Mouse (Mus musculus) liver, embryonic 14.5 days (tissue): ENCODE measurements around the gene Hectd1. TPM values are rescaled to one million over a fixed set of nuclear protein-coding genes. Genes with fewer than 3 reads are reported as not detected.
A peak's percentile ranks its signal among the peaks of the same experiment; 100 is the strongest.

ENCODE experiments used
- ATAC-seq: fragments of 200-750 bp; cut with Nextera tagmentation; 2 replicates; pipeline ENCODE4 v1.8.0; 2017; ENCODE audit warnings: moderate number of reproducible peaks, mild to moderate bottlenecking, moderate library complexity; ENCODE audit not compliant: insufficient read depth
- DNase-seq, 3 experiments: peaks; one replicate each; pipeline ENCODE4 v3.0.0-alpha.2; 2012 to 2013; ENCODE audit warnings: low read depth in 3 of 3, low spot score in 3 of 3
- H3K27ac ChIP-seq: fragments of 300-500 bp; sonication (generic); 2 replicates; pipeline ENCODE4 v1.5.1; 2014; ENCODE audit warnings: moderate library complexity, mild to moderate bottlenecking, control low read depth, inconsistent platforms
- H3K27me3 ChIP-seq: fragments of 300-500 bp; sonication (generic); 2 replicates; pipeline ENCODE4 v1.6.1; 2014; ENCODE audit warnings: mild to moderate bottlenecking, low read length, moderate library complexity; ENCODE audit not compliant: control insufficient read depth, insufficient read depth
- H3K36me3 ChIP-seq: fragments of 300-500 bp; sonication (generic); replicated peaks from 2 replicates; pipeline ENCODE4 v1.6.1; 2014; ENCODE audit warnings: low read depth; ENCODE audit not compliant: control insufficient read depth, insufficient read depth
- H3K4me1 ChIP-seq, 2 experiments: fragments of 200-500 bp in 1 of 2; fragments of 300-500 bp in 1 of 2; sonication (generic) in 1 of 2; replicated peaks; 2 replicates each; pipeline ENCODE4 v1.6.1; 2012 to 2014; ENCODE audit warnings: antibody characterized with exemption in 1 of 2, inconsistent platforms in 1 of 2, low read length in 1 of 2; ENCODE audit not compliant: control insufficient read depth in 2 of 2, insufficient read depth in 2 of 2
- H3K4me2 ChIP-seq: fragments of 300-500 bp; sonication (generic); 2 replicates; pipeline ENCODE4 v1.6.1; 2014; ENCODE audit warnings: low read depth, mild to moderate bottlenecking, control low read depth, moderate library complexity
- H3K4me3 ChIP-seq, 2 experiments: fragments of 200-500 bp in 1 of 2; fragments of 300-500 bp in 1 of 2; sonication (generic) in 1 of 2; 2 replicates each; pipeline ENCODE4 v1.5.1; 2012 to 2014; ENCODE audit warnings: low read depth in 2 of 2, low read length in 2 of 2, mild to moderate bottlenecking in 2 of 2, control low read depth in 1 of 2, inconsistent platforms in 1 of 2, moderate library complexity in 1 of 2; ENCODE audit not compliant: insufficient read depth in 1 of 2
- H3K9ac ChIP-seq: fragments of 300-500 bp; sonication (generic); replicated peaks from 2 replicates; pipeline ENCODE4 v1.6.1; 2014; ENCODE audit warnings: mild to moderate bottlenecking, control low read depth, moderate library complexity
- H3K9me3 ChIP-seq: fragments of 300-500 bp; sonication (generic); 2 replicates; pipeline ENCODE4 v1.6.1; 2016; ENCODE audit warnings: low read length, mixed read lengths; ENCODE audit not compliant: control insufficient read depth
- CTCF ChIP-seq: IDR thresholded peaks from 2 replicates; pipeline ENCODE4 v1.5.1; 2016; ENCODE audit warnings: antibody characterized with exemption, low read depth, control low read depth
- EP300 ChIP-seq: IDR thresholded peaks from 2 replicates; pipeline ENCODE4 v1.6.1; 2016; ENCODE audit warnings: antibody characterized with exemption, low read depth
- WGBS: fragments of 180-500 bp; shearing (Covaris S2); extraction: QIAGEN DNeasy Blood & Tissue Kit; methylation state at CpG from one replicate; pipeline ENCODE4 v1.1.7; 2014; ENCODE audit not compliant: insufficient replicate concordance; 5-methylcytosine and 5-hydroxymethylcytosine counted together
- polyA plus RNA-seq, 2 experiments: library from polyadenylated mRNA; depleted of rRNA in 1 of 2; stranded (reverse) in 1 of 2; unstranded in 1 of 2; fragments of >200 nt; fragmentation: Nextera tagmentation in 1 of 2; extraction: Ambion mirVana in 1 of 2; gene quantifications; 2 replicates each; pipeline versions ENCODE4 v1.2.1 to v1.2.3; 2012 to 2014

Hectd1 gene
- polyA plus RNA-seq, 2 experiments = 22.1 to 22.3 TPM

- TF ChIP-seq CTCF (no peak), EP300 (no peak)
- Histone ChIP-seq H3K9me3 (no peaks in the 10 kb centered on the region), H3K36me3 (peaks cover 27% of the 10 kb centered on the region), H3K27ac (peak overlapping the region; percentile 94), H3K4me1 (peaks cover 22 to 24% of the 10 kb centered on the region in 2 experiments), H3K4me3 (peak overlapping the region; percentile 84 to 99), H3K4me2 (peak overlapping the region; percentile 95), H3K27me3 (no peaks in the 10 kb centered on the region), H3K9ac (peak overlapping the region; percentile 100)
- peak; percentile 6 for ATAC-seq
- DNase-seq = peak in 1 of 3 experiments; percentile 39
- under 1% methylated on average over 66 of the region's 66 CpGs for WGBS
Measured at GRCm38 (mm10) chr12:51828716-51829289, 533 bp downstream of the Hectd1 start.

- ATAC-seq = no peak
- H3K36me3 ChIP-seq = peaks cover 30% of the 10 kb centered on the region
- WGBS = 2% methylated on average over 6 of the region's 6 CpGs
- no peaks in the 10 kb centered on the region for H3K27me3 ChIP-seq
- peak overlapping the region; percentile 84 to 99 for H3K4me3 ChIP-seq
- TF ChIP-seq EP300 (no peak), CTCF (no peak)
- peak overlapping the region; percentile 100 for H3K9ac ChIP-seq
- H3K9me3 ChIP-seq = no peaks in the 10 kb centered on the region
- DNase-seq = no peak
- peak overlapping the region; percentile 95 for H3K4me2 ChIP-seq
- peaks cover 26 to 27% of the 10 kb centered on the region in 2 experiments for H3K4me1 ChIP-seq
- peak overlapping the region; percentile 94 for H3K27ac ChIP-seq
Measured at GRCm38 (mm10) chr12:51827958-51828650, 1.2 kb downstream of the Hectd1 start.

- Histone ChIP-seq H3K27ac (no peak overlapping the region), H3K9ac (no peak overlapping the region), H3K27me3 (no peaks in the 10 kb centered on the region), H3K36me3 (peaks cover 35% of the 10 kb centered on the region), H3K4me3 (no peak overlapping the region), H3K4me1 (peaks cover 31 to 37% of the 10 kb centered on the region in 2 experiments), H3K4me2 (0 out of 2 replicates have a peak overlapping the region, but pooled peaks have one; percentile 7), H3K9me3 (no peaks in the 10 kb centered on the region)
- TF ChIP-seq CTCF (peak; percentile 76), EP300 (no peak)
- DNase-seq = no peak
- 52% methylated on average over 2 of the region's 2 CpGs for WGBS
- no peak for ATAC-seq
Measured at GRCm38 (mm10) chr12:51825338-51825737, 4.0 kb downstream of the Hectd1 start.

GRCm38 (mm10) chr12:51823311-51823710 is 6.0 kb downstream of the Hectd1 start:
- H3K27me3 ChIP-seq = no peaks in the 10 kb centered on the region
- no peak overlapping the region for H3K9ac ChIP-seq
- H3K4me1 ChIP-seq = peaks cover 44 to 50% of the 10 kb centered on the region in 2 experiments
- peaks cover 42% of the 10 kb centered on the region for H3K36me3 ChIP-seq
- H3K4me2 ChIP-seq = no peak overlapping the region
- TF ChIP-seq CTCF = no peak
- no peak for TF ChIP-seq EP300
- ATAC-seq (no peak), DNase-seq (no peak)
- no peak overlapping the region; the same call in 1 of the 2 replicates for H3K27ac ChIP-seq
- no peak overlapping the region for H3K4me3 ChIP-seq
- WGBS = 89% methylated on average over 5 of the region's 5 CpGs
- H3K9me3 ChIP-seq = no peaks in the 10 kb centered on the region

GRCm38 (mm10) chr12:51822861-51823260 is 6.5 kb downstream of the Hectd1 start:
- Histone ChIP-seq H3K4me2 (0 out of 2 replicates have a peak overlapping the region, but pooled peaks have one; percentile 2), H3K27ac (peak overlapping the region; percentile 18; the same call in 1 of the 2 replicates), H3K4me1 (peaks cover 48 to 55% of the 10 kb centered on the region in 2 experiments), H3K4me3 (no peak overlapping the region), H3K9me3 (no peaks in the 10 kb centered on the region), H3K36me3 (peaks cover 42% of the 10 kb centered on the region), H3K9ac (no peak overlapping the region), H3K27me3 (no peaks in the 10 kb centered on the region)
- WGBS = 61% methylated on average over 2 of the region's 2 CpGs
- ATAC-seq (no peak), DNase-seq (no peak)
- TF ChIP-seq EP300 = no peak
- no peak for TF ChIP-seq CTCF
